Mouse (Mus musculus): ENCODE measurements around the gene Ptges. TPM values are rescaled to one million over a fixed set of nuclear protein-coding genes. Genes with fewer than 3 reads are reported as not detected.
"Not testable (repeated sequence)": the region's sequence is repeated elsewhere in the genome, so short reads cannot be mapped to it uniquely, and the experiment has no call there.

Gene Ptges
- total RNA-seq, 2 experiments from 2014 or later: 23.9 to 63.5 TPM

DNA sequence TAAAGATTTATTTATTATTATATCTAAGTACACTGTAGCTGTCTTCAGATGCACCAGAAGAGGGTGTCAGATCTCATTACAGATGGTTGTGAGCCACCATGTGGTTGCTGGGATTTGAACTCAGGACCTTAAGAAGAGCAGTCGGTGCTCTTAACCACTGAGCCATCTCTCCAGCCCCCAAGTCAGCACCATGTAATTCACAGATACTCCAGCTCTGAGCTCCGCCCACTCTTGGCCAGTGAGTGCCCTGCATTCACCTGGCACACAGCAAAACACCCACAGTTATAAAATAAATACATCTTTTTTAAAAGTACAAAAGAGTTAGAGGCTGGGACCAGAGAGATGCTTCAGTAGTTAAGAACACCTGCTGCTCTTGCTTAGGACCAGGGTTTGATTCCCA lies 1.2 kb upstream of the Ptges start:
- not testable (repeated sequence) for DNase-seq (ENCODE audit: low spot score in 2 of 2)

DNA sequence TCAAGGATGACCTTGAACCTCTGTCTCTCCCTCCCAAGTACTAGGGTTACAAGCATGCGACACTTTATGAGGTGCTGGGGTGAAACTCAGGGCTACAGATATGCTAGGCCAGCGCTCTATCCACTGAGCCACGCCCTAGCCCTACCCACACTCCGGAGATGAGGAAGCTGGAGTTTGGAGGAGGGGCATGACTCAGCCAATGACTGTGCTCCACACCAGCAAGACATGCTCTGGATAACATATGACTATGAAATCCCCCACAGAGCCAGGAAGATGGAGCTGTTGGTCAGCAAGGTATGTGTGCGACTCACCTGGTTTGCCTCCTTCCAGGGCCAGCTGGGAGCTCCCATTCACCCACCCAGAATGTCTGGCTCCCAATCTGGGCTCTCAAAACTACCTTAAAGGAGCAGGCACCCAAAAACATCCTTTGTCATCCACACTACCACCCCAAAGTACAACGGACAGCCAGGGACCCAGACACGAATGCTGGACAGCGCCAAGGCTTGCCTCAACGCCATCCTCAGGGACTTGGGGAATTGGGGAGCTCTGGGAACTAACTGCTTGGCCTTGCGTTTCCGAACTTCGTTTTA lies 675 bp downstream of the Ptges start:
- peak in 1 of 2 experiments; percentile 38 for DNase-seq (ENCODE audit: low spot score in 2 of 2)

DNA sequence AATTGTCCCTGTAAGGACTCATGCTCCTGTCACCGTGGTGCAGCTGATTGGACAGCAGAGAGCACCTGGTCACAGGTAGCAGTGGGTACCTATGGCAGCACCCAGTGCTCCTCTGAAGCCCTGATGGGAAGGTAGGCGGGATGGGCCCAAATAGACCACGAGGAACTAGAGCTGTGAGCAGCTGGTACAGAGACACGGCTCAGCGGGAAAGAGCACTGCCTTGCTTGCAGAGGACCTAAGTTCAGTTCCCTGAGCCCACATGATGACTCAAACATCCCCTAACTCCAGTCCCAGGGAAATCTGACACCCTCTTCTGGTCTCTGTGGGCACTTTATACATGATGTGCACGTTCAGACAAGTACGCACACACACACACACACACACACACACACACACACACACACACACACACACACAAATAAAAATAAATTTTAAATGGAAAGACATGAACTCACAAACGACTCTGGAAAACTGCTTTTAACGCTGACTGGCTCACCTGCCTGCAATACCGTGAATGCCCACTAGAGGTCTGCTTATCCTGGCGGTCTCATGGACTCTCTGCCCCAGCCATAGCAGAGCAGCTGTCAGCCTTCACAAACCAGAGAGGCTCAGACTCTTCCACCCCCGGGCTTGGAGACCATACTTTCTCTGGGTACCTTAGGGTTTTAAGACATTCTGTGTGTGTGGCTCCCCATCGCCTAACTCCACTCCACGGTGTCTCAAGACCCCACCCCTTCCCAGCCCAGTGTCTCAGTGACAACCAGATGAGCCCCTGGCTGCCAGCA lies 1.6 kb downstream of the Ptges start:
- DNase-seq (ENCODE audit: low spot score in 2 of 2): peak; percentile 83 to 85

DNA sequence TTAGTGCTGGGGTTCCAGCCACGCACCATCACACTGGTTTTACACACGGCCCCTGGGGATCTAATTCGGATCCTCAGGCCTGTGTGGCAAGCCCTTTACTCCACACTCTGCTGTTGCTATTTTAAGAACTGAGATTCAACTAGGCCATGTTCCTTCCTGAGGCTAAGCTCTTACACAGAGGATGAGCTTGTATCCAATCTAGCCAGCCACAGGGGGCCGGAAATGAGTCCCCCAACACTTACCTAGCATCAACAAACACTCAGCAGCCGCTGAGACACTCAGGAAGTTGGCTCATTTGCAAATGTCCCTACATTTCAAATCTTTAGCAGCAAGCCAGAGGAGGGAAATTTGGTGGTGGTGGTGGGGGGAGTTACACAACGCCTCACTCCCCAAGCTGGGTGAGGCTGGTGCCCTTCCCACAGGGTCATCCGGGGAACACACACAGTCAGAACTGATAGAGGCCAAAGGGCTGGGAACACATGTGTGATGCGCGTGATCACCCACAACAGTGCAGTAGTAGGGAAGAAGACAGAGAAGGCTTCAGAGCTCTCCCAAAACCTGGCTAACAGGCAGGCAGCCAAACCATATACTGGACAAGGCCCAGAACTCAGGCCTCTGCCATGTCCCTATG lies 2.4 kb downstream of the Ptges start:
- no peak for DNase-seq (ENCODE audit: low spot score in 2 of 2)

GRCm38 (mm10) chr2:30926381-30926780 lies 3.3 kb downstream of the Ptges start:
- no peak for DNase-seq (ENCODE audit: low spot score in 2 of 2)

- no peak for DNase-seq (ENCODE audit: low spot score in 2 of 2)
Measured at GRCm38 (mm10) chr2:30925181-30925580, 4.5 kb downstream of the Ptges start.

GRCm38 (mm10) chr2:30923099-30923498 lies 6.6 kb downstream of the Ptges start:
- DNase-seq (ENCODE audit: low spot score in 2 of 2): no peak

GRCm38 (mm10) chr2:30920216-30920615 lies 9.4 kb downstream of the Ptges start:
- DNase-seq (ENCODE audit: low spot score in 2 of 2): no peak

DNA sequence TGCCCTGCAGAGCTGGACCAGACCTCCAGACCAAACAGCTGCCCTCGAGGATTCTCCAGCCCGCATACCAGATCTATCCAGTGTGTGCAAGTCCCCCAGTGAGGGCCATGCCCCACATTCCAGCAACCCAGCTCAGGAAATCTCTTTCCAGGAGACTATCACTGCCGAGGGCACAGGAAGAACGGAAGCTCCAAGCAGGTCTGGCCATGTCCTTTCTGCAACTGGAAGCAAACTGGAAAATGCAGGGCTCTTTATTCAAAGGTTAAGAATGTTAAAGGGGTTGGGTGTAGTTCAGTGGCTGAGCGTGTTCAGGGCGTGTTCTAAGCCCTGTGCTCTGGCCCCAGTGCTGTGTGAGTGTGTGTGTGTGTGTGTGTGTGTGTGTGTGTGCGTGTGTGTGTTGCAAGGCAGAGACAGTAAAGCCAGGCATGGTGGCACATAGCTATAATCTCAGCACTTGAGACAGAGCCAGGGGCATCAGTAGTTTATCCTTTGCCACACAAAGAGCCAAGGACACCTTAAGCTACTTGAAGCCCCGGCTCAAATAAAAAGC lies 10.8 kb downstream of the Ptges start:
- no peak for DNase-seq (ENCODE audit: low spot score in 2 of 2)

DNA sequence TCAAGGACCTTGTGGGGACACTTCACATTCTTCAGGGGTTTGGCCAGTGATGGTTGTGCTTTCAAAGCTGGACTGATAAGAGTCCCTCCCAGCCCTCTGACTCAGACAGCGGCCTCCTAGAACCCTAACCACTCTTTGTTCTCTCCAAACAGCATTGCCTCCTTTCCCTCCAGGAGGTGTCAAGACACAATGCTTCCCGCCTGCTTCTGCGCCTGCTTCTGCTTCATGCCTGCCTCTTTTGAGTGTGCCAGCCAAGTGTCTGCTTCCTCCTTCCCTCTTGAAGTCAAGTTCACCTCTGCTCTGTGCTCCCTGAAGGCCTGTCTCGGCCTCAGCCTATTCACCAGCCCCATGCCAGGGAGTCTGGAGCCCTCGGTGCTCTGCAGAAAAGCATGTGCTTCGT lies 11.5 kb downstream of the Ptges start:
- DNase-seq (ENCODE audit: low spot score in 2 of 2): no peak

DNA sequence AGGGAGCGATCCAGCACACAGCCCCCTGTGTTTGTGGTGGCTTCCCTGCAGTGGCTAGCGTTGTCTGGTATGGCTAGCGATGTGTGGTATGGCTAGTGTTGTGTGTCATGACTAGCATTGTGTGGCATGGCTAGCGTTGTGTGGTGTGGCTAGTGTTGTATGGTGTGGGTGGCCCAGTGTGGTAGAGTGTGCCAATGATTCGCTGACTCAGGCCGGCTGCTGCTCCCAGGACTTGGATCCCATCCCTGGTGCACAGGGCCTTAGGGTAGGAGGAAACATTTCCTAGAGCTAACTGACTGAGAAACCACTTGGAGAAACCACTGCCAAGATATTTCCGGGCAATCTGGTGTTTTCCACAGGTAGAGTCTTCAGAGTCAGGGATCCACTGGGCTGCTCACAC lies 12.0 kb downstream of the Ptges start:
- no peak for DNase-seq (ENCODE audit: low spot score in 2 of 2)

- not testable (repeated sequence) for DNase-seq (ENCODE audit: low spot score in 2 of 2)
Measured at GRCm38 (mm10) chr2:30915933-30916332, 13.7 kb downstream of the Ptges start.

GRCm38 (mm10) chr2:30915376-30915775 lies 14.3 kb downstream of the Ptges start:
- no peak for DNase-seq (ENCODE audit: low spot score in 2 of 2)

DNA sequence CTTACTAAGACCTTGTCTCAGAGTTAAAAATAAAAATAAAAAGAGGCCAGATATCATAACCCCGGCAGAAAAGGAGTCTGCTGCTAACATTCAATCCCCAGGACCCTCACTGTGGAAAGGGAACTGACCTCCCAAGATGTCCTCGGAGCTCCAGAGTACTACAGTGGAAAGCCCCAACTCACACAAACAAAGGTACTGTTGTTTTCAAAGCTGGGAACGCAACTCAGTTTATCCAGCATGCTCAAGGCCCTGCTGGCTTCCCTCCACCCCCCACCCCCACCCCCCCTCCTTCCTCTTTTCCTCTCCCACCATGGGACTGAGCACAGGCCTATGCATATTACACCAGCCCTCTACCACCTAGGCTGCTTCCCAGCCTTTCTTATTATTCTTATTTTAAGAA lies 14.8 kb downstream of the Ptges start:
- DNase-seq (ENCODE audit: low spot score in 2 of 2): no peak

- no peak for DNase-seq (ENCODE audit: low spot score in 2 of 2)
Measured at GRCm38 (mm10) chr2:30913022-30913421, 16.6 kb downstream of the Ptges start.

GRCm38 (mm10) chr2:30912291-30912773 lies 17.3 kb downstream of the Ptges start:
- peak in 1 of 2 experiments; percentile 71 for DNase-seq (ENCODE audit: low spot score in 2 of 2)

DNA sequence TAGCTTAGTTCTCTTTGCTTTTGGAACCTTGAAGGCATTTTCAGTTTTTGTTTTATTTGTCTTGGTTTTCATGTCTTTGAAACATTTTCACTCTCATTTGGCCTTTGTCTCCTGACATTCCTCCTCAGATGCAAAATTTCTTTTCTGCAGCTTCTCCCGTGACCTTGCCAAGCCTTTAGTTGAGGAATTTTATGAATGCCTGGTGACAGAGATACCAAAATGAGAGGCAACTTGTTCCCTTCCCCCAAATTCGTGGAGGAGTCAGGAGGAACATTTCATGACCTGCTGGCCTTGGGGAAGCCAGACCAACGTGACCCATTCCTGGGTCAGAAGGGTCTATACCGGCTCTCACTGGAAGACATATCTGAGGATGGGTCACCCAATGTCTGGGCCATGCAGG lies 23.0 kb downstream of the Ptges start:
- no peak for DNase-seq (ENCODE audit: low spot score in 2 of 2)

DNA sequence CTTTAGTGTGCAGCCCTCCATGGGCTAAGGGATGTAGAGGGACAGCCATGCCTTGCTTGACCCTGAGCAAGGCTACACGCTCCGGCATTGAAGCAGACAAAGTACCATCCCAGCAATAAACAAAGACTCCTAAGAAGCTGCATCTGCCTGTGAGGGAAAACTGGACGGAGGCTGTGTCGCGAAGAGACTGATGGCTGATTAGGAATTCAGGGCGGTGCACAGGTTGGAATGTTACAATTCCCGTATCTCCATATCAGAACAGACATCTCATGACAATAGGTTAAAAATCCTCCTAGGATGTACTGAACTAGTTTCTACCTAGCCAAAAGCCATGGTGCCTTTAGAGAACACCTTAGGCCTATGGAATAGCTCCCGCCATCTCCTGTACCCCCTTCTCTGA lies 23.8 kb downstream of the Ptges start:
- no peak for DNase-seq (ENCODE audit: low spot score in 2 of 2)

DNA sequence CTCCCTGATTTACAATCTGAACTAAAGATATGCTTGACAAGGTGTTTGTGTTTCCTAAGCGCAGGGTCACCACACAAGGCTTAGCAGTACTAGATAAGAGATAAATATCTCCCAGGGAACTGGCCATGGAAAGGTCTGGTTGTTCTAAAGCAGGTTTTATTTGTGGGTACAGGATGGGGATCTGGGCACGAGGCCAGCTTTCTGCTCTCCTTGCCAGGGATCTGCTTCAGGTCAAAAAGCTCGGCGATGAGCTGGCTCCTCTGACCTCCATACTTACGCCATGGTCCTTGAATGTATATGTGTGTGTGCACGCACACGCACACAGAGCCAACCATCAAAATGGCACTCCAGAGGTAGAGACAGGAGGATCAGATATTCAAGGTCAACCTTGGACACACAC lies 24.7 kb downstream of the Ptges start:
- no peak for DNase-seq (ENCODE audit: low spot score in 2 of 2)

DNA sequence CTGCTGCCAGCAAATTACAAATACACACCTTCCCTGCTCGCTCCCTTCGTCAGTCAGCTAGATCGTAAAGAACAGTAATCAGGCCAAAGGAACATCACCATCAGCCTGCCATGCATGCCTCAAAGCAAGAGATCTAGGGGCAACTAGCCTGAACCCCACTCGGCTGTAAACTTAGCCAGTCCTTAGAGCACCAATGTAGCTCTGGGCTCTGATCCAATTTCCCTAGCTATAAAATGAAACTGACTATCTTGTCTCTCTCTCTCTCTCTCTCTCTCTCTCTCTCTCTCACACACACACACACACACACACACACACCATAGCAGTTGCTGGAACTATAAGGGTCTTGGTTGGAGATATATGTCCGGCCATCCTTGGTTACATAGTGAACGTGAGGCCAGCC lies 25.4 kb downstream of the Ptges start:
- DNase-seq (ENCODE audit: low spot score in 2 of 2): no peak

DNA sequence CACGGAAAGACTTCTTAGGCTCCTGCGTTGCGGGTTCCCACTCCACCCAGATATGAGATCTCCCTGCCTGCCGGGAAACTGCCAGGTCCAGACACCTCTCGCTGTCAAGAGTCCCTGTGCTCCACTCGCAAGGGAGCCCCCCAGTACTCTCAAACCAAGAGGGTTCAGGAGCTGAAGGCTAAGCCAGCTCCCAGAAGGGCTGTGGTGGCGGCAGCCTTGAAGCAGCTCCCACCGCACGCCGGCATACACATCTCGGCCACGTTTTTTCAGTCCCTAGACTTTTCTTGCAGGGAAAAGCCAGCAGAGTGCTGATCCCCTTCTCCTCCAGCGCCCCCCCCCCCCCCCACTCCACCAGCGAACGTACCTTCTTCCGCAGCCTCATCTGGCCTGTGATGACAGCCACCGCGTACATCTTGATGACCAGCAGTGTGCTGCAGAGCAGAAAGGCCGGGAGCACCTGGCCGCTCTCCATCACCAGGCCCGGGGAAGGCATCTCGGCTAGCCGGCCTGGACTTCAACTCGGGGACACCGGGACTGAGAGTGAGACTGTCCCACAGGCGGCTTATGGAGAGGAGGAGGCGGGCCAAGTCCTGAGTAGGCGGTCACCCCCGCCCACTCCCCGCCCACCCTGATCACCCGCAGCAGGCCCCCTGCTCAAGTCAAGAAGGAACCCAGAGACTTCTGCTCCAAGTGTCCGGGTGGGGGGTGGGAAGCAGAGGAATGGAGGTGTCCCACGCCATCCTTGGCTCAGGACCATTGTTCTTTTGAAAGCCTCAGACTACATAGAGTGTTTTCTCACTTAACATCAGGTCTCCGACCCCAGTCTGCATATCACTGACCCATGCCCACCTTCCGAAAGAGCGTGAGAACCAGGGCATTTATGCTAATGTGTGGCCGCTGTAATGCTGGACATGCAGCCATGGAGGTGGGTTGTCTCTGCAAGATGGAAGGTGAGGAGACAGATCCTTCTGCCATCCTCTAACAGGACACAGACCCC lies 26.6 kb downstream of the Ptges start:
- no peak for DNase-seq (ENCODE audit: low spot score in 2 of 2)
